Mouse (Mus musculus) right cerebral cortex, adult 2 months (tissue): ENCODE results near the gene Aox2.

Experiments
- DNase-seq, 2 experiments: peaks; one replicate each; pipeline ENCODE4 v3.0.0; 2021 to 2022; ENCODE audit warnings: low spot score in 2 of 2

Aox2 gene

DNA sequence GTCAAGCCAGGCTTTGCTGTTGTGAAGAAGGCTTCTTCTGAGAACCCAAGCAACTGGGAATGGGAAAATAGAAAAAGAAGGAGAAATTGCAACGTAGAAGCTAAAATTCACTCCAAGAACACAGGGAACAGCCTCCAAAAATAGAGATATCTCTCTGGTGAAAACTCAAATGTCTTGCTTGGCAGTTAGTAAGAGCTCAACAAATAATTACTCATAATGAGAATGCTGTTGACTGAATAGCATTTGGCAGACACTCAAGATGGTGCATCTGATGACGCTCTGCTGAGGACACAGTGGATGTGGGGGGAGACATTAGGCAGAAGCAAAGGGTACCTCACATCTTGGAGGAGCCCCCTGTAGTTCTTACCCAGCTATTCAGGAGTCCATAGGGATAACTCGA lies 10.0 kb downstream of the Aox2 start:
- DNase-seq: peak; percentile 17 to 20

- DNase-seq: peak; percentile 42 to 46
These were observed 11.8 kb downstream of the Aox2 start for GRCm38 (mm10) chr1:58289863-58290469.

DNA sequence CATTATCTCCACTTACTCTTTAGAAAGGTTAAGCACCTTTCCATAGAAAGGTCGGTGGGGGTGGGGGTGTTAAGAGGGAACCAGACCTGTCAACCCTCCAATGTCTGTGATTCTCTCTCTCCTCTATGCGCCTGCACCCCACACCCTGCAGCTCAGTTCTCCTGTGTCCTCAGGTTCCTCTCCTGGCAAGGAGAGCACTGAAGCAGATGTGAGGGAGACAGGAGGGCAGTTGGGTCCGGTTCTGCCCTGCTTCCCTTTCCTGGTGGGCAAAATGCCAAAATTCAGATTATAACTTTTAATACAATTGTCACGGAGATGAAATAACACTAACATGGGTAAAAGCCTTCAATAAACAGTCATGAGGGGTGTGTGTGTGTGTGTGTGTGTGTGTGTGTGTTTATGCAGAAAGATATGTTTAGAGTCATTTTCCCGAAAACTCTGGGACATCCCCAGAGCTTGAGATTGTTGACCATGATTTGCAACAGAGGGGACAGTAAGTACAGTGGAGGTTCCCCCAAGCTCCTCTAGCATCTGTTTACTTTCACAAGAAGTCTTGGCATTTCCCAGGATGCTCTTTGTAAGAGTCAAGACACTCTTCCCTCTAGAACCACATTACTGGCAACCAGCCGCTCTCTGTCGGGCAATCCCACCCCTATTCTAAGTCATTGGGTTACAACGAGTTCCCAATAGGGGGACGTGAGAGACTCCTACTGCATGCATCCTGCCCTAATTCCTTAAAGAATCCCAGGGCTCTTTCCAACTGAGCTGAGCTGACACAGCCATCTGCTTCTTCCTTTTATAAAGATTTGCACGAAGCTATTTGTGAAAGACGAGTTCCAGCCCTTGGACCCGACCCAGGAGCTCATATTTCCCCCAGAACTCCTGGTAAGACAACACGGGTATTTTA lies 13.5 kb downstream of the Aox2 start:
- peak; percentile 26 for DNase-seq

- DNase-seq: no peak
These were observed 16.6 kb downstream of the Aox2 start for GRCm38 (mm10) chr1:58294730-58295129.

DNA sequence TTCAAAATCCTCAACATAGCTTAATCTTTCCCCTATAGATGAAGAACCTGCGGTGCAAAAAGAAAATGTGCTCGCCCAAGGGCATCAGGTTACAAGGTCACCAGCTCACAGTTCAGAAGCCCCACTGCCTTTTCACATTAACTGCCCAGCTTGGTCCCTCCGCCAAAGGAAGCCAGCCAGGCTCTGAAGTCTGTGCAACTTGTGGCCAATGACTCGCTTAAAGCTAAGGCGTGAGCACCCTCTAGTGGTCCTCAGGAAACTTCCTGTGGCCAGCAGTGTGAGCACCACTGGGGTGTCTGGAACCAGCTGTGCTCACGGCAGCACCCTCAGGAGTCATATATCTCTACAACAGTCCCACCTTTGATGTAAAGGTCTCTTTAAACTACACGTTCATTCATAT lies 18.2 kb downstream of the Aox2 start:
- DNase-seq: peak; percentile 70 to 74

DNA sequence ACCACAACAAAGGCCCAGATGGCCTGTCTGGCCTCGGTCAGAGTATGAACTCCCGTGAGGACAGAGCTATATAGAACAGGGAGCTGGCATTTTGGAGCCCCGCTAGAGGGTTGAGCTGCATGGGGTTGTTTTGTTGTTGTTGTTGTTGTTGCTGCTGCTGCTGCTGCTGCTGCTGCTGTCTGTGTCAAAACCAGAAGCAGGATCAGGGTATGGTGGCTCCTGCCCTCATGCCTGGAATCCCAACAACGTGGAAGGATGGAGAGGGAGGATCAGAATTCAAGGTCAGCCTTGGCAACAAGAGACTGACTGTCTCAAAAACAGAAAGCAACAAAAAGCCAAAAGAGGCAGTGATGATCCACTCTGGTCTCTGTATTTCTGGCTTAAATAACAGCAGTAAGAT lies 18.7 kb downstream of the Aox2 start:
- DNase-seq: no peak

DNA sequence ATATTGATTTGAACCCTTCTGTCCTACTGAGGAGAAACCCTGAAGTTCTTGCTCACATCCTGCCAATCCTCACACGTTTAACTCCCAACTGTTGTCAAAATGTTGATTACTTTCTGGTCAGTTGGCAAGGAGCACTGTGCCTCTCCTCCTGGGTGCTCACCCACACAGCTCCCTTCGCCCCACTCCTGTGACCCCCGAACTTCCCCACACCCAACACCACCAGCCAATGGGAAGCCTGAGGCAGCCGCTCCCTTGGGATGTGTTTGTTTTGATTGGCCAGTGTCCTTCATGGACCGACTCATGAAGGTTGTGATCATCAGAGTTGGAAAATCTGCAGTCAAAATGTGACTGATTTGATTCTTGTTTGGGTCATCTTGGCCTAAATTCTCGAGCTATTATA lies 20.2 kb downstream of the Aox2 start:
- no peak for DNase-seq

DNA sequence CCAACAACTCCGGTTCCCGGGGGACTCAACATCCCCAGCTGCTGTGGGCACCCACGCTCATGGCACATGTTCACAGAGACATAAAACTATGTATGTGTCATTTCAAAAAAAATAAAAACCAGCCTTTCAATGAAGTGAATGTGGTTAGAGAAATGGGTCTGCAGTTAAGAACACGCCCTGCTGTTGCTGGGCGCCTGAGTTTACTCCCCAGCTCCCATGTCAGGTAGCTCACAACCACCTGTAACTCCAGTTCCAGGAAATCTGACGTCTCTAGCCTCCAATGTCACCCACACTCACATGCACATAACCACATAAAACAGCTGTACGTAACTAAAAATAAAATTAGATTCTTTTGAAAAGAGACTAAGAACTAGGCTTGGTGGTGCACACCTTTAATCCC lies 22.9 kb downstream of the Aox2 start:
- no peak for DNase-seq

DNA sequence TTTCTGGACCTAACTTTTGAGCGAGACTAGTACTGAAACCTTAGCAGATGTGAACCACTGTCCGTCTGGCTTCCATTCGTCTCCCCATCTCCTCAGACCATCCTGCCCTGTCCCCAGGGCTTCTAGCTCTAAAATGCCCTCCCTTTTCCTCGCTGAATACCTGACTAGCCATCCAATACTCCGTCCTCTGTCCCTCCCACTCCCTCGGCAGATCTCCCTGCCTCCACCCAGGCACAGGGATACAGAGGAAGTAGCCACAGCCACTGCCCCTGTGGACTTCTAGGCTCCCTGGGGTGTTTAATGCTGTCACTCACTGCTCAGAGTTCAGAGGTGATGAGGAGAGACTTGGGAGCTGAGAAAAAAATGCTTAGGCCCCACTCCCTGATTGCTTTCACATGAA lies 23.9 kb downstream of the Aox2 start:
- DNase-seq: no peak

DNA sequence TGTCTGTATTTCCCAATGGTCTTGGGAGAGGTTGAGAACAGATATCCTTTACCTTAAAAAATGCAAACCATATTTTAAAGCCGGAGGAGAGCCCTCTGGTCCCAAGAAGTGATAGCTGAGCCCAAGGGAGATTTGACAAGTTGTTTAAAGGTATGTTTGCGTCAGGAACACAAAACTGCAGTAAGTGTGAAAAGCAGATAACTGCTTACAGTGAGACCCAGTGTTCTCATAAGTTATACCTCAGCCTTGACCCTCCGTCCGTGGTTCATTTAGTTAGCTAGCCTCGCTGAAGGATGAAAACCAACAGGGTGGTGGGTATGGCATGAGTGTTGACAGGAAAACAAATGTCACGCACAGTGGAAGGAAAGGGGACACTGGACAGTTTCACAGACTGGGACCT lies 24.9 kb downstream of the Aox2 start:
- DNase-seq: no peak

DNA sequence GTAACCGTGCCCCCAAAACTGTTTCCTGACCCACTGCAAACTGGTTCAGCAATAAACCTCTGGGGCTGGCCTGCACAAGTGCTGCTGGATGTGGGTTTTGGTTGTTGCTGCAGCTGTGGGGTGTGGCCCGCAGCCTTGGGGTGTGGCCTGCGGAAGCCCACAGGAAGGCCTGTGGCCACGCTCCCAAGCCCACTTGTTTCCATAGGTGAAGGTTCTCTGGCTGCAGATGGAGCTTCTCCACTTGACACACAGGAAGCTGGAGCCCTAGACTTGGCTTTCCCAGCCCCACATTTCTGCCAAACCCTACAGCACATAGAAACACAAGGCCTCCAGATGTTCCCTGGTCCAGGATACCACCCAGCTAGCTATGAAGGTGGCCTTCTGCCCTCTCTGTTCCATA lies 25.6 kb downstream of the Aox2 start:
- no peak for DNase-seq

- no peak for DNase-seq
These were observed 26.2 kb downstream of the Aox2 start for GRCm38 (mm10) chr1:58304296-58304695.

GRCm38 (mm10) chr1:58307181-58307580 lies 29.1 kb downstream of the Aox2 start:
- DNase-seq: no peak

- no peak for DNase-seq
These were observed 30.5 kb downstream of the Aox2 start for GRCm38 (mm10) chr1:58308594-58308993.

DNA sequence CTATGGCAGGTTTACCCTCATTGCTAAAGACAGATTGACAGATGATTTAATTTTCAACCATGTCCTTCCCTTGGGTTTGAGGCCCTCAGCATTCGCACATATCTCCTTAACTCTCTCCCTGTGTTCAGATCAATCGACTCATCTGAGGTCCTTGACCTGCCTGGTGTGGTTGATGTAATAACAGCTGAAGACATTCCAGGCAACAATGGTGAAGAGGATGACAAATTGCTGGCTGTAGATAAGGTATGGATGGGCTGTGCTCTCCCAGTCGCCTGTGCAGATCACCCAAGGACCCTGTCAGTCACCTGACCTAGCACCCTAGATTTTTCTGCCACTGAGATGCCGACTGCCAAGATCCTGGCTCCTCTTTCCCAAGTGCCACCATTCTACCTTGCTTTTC lies 31.7 kb downstream of the Aox2 start:
- no peak for DNase-seq

DNA sequence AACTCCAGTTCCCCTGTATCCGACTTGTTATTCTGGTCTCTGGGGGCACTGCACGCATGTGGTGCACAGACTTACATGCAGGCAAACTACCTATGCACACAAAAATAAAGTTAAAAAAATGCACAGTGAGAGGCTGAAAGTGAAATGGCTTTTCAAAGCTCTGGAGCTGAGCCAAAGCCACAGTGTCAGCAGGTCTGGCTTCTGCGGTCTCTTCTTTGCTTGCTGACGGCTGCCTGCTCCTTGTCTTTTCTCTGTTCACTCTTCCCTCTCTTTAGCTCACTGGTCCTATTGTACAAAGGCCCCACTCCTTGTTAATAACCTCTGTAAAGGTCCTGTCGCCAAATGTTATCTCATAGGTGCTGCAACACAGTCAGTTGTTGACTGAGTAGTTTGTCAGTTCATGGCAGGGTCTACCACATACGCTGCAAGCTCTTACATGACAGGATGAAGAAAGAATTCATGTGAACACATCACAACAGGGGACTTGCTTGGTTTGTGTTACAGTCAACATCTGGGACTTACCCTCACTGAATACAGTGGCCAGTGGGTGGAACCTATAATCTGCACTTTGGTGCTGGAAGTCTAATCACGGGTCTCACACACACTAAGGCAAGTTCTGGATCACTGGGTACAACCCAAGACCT lies 33.2 kb downstream of the Aox2 start:
- DNase-seq: no peak

DNA sequence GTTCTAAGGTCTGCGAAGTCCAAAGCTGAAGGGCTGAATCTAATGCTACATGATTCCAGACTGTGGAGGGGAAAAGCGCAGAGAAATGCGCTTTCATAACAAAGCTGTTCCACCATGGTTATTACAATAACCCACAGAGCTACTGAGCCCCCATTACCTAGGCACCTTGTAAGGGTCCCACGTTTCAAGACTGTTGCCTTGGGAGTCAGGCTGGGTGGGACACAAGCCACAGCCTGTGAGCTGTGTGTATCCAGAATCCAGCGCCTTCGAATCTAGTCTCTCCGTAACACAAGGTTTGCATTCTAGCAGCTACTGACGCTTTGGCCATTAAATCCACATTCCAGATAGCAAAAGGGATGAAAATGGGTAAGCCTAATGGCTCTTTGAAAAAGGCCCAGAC lies 35.0 kb downstream of the Aox2 start:
- no peak for DNase-seq

DNA sequence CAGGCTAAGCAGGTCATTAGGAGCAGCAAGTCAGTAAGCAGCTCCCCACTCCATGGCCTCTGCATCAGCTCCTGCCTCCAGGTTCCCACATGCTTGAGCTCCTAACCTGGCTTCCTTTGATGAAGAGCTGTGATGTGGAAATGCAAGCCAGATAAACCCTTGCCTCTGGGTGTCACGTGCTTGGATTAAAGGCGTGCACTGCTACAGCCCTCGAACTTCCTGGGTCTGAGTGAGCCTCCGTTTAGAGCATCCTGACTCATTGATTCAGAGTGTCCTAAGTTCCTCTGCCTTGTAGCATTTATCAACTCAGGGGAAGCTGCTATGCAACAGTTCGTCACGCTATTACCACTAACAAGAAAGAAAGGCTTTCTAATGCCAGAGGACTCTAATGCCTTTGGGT lies 37.4 kb downstream of the Aox2 start:
- no peak for DNase-seq

DNA sequence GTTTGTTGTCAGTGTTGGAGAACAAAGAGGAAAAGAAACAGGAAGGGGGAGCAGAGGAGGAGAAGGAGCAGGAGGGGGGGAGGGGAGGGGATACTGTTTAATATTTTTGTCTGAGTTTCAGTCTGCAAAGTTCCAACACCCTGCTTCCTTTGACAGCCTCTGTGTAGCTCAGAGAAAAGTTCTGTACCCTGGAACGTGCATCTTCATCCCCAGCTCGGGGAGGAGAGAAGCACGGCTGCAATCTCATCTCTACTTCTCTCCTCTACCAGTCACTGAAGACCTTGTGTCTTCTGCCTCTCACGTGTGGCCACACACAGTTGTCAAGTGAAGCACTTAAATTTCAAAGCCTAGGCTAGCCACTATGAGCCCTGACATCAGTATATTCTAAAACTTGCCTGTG lies 55.1 kb downstream of the Aox2 start:
- DNase-seq: no peak

GRCm38 (mm10) chr1:58339901-58340300 lies 61.8 kb downstream of the Aox2 start:
- no peak for DNase-seq

GRCm38 (mm10) chr1:58341576-58341975 lies 63.5 kb downstream of the Aox2 start:
- DNase-seq: no peak

DNA sequence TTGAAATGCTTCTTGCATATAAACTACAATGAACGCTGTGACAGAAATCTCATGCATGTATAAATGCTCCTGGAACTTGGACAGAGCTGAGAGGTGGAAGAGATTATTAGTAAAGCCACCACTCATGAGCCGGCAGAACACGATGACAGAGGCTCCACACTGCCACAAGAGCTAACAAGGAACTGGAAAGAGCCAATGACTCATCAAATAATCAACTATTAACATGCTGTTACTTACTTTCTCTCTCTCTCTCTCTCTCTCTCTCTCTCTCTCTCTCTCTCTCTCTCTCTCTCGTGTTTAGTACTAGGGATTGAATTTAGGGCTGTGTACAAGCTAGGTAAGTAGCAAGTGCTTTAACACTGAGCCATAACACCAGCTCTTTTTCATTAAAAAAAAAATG lies 65.7 kb downstream of the Aox2 start:
- DNase-seq: no peak

GRCm38 (mm10) chr1:58344570-58344969 lies 66.4 kb downstream of the Aox2 start:
- no peak for DNase-seq
